Mouse (Mus musculus) forebrain, embryonic 16.5 days (tissue): ENCODE measurements around the gene Tmprss11c. TPM values are rescaled to one million over a fixed set of nuclear protein-coding genes. Genes with fewer than 3 reads are reported as not detected.
A peak's percentile ranks its signal among the peaks of the same experiment; 100 is the strongest.

Experiments
- ATAC-seq: fragments of 200-750 bp; cut with Nextera tagmentation; 2 replicates; pipeline ENCODE4 v1.8.0; 2017; ENCODE audit warnings: mild to moderate bottlenecking, moderate library complexity
- H3K27ac ChIP-seq: fragments of 300-500 bp; sonication (generic); 2 replicates; pipeline ENCODE4 v1.5.1; 2014; ENCODE audit warnings: low read length, control low read depth
- H3K27me3 ChIP-seq: fragments of 300-500 bp; sonication (generic); replicated peaks from 2 replicates; pipeline ENCODE4 v1.6.1; 2014; ENCODE audit warnings: low read length; ENCODE audit not compliant: control insufficient read depth, insufficient read depth
- H3K36me3 ChIP-seq: fragments of 300-500 bp; sonication (generic); 2 replicates; pipeline ENCODE4 v1.6.1; 2014; ENCODE audit not compliant: control insufficient read depth, insufficient read depth
- H3K4me1 ChIP-seq: fragments of 300-500 bp; sonication (generic); replicated peaks from 2 replicates; pipeline ENCODE4 v1.6.1; 2014; ENCODE audit warnings: low read length; ENCODE audit not compliant: control insufficient read depth, insufficient read depth
- H3K4me2 ChIP-seq: fragments of 300-500 bp; sonication (generic); 2 replicates; pipeline ENCODE4 v1.6.1; 2014; ENCODE audit warnings: mild to moderate bottlenecking, low read length, control low read depth
- H3K4me3 ChIP-seq: fragments of 300-500 bp; sonication (generic); replicated peaks from 2 replicates; pipeline ENCODE4 v1.5.1; 2014; ENCODE audit warnings: mild to moderate bottlenecking, low read length, control low read depth
- H3K9ac ChIP-seq: fragments of 300-500 bp; sonication (generic); replicated peaks from 2 replicates; pipeline ENCODE4 v1.6.1; 2014; ENCODE audit warnings: low read depth, low read length, control low read depth
- H3K9me3 ChIP-seq: fragments of 300-500 bp; sonication (generic); 2 replicates; pipeline ENCODE4 v1.6.1; 2016; ENCODE audit warnings: low read length; ENCODE audit not compliant: control insufficient read depth
- WGBS: fragments of 180-500 bp; shearing (Covaris S2); extraction: QIAGEN DNeasy Blood & Tissue Kit; methylation state at CpG from one replicate; pipeline ENCODE4 v1.1.7; 2014; 5-methylcytosine and 5-hydroxymethylcytosine counted together
- polyA plus RNA-seq: library from polyadenylated mRNA; unstranded; fragments of >200 nt; fragmentation: Nextera tagmentation; extraction: Ambion mirVana; gene quantifications from 2 replicates; pipeline ENCODE4 v1.2.1, GENCODE M21; 2015

Gene Tmprss11c
- polyA plus RNA-seq, 1 experiment from 2014 or later: not detected

DNA sequence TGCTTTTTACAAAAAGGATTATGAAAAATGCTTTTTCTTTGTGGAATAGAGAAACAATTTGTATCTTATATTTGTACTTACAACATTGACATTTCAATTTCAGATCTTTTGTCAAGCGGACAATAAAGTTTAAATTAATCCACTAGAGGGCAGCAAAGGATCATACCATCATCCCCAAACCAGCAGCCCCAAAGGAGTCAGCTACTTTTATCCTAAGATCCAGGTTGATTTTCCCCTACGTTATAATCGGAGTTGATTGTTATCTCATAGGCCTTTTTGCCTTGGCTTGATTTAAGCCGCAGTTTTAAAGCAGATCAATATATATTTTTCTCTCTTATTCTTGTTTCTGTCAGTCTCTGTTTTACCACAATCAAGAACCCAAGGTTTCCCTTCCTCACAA is 97.8 kb downstream of the Tmprss11c start:
- Histone ChIP-seq H3K4me1 (no peaks in the 10 kb centered on the region; the same call in 1 of the 2 replicates), H3K4me2 (no peak overlapping the region), H3K9ac (no peak overlapping the region), H3K36me3 (no peaks in the 10 kb centered on the region), H3K27me3 (no peaks in the 10 kb centered on the region), H3K9me3 (no peaks in the 10 kb centered on the region), H3K4me3 (no peak overlapping the region), H3K27ac (no peak overlapping the region)
- peak; percentile 73 for ATAC-seq
- 15% methylated on average over 4 of the region's 4 CpGs for WGBS

DNA sequence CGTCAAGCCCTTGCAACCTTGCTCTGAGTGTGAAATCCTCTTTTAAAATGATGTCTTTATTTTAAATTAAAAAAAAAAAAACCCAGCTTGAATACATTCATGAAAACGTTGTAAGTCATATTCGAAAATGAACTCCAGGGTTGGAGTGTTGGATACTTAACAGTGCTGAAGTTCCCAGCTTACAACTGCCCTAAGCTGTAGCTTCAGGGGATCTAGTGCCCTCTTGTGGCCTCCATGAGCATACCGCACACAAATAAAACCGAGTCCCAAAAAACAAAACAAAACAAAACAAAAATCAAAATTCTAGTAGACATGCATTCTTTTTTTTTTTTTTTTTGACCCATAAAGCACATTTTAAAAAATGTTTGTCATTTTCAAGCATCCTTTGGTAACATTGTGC is 98.3 kb downstream of the Tmprss11c start:
- Histone ChIP-seq H3K4me1 (no peaks in the 10 kb centered on the region; the same call in 1 of the 2 replicates), H3K9ac (no peak overlapping the region), H3K4me3 (no peak overlapping the region), H3K27ac (no peak overlapping the region), H3K9me3 (no peaks in the 10 kb centered on the region), H3K36me3 (no peaks in the 10 kb centered on the region), H3K4me2 (no peak overlapping the region), H3K27me3 (no peaks in the 10 kb centered on the region)
- no peak; the same call in 1 of the 2 replicates for ATAC-seq
- 24% methylated on average over 5 of the region's 5 CpGs for WGBS

DNA sequence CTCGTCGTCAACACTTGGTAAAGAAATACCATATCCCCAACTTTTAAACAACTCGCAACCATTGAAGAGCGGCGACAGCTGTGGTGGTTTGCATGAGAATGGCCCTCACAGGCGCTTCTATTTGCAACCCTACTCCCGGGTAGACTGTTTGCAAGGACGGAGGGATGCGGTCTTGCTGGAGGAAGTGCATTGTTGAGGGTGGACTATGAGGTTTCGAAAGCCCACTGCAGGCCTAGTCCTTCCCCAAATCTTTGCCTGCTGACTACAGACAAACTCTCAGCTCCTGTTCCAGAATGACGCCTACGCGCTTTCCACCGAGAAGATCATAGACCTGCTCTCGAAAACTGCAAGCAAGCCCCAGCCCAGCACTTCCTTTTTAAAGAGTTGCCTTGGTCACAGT is 98.8 kb downstream of the Tmprss11c start:
- Histone ChIP-seq H3K27me3 (no peaks in the 10 kb centered on the region), H3K27ac (no peak overlapping the region), H3K36me3 (no peaks in the 10 kb centered on the region), H3K9me3 (no peaks in the 10 kb centered on the region), H3K4me2 (no peak overlapping the region), H3K9ac (no peak overlapping the region), H3K4me3 (no peak overlapping the region), H3K4me1 (no peaks in the 10 kb centered on the region; the same call in 1 of the 2 replicates)
- ATAC-seq: no peak
- WGBS: 46% methylated on average over 15 of the region's 15 CpGs

DNA sequence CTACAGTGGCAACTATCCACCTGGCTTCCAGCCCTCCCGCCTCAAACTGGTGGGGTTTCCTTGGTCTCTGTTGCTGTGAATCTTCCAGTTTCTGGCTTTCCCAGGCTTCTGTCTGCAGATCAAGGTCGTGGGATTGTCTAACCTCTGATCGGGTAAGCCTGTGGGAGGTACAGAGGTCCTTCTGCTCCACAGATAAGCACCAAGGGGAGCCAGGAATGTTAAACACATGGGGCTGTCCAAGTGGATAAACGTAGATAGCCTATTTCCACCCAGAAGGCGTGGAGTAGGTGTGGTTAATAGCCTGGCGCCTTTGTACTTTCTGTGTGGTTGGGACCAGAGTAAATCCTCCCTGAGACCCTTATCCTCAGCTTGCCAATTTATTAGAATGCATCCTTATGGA is 101.7 kb downstream of the Tmprss11c start:
- H3K9ac ChIP-seq: no peak overlapping the region
- no peak for ATAC-seq
- no peaks in the 10 kb centered on the region for H3K36me3 ChIP-seq

More for the DNA sequence above, 101.7 kb downstream of the Tmprss11c start:
- H3K27ac ChIP-seq: no peak overlapping the region
- no peak overlapping the region for H3K4me3 ChIP-seq
- H3K4me2 ChIP-seq: no peak overlapping the region
- H3K4me1 ChIP-seq: no peaks in the 10 kb centered on the region; the same call in 1 of the 2 replicates
- no peaks in the 10 kb centered on the region for H3K9me3 ChIP-seq
- no peaks in the 10 kb centered on the region for H3K27me3 ChIP-seq
- 82% methylated on average over 6 of the region's 6 CpGs for WGBS

Other genes with a start within 250 kb of the Tmprss11c start
- gene Cenpc1, start 223.7 kb downstream of the Tmprss11c start, polyA plus RNA-seq: 45.1 and 46.4 TPM in 2 replicates
- 0.32 and 0.37 TPM in 2 replicates for gene Stap1, start 217.6 kb downstream of the Tmprss11c start, polyA plus RNA-seq
- gene Uba6, start 116.5 kb downstream of the Tmprss11c start, polyA plus RNA-seq: 16.2 and 20.6 TPM in 2 replicates
- not detected in 2 replicates for gene Gnrhr, start 91.4 kb downstream of the Tmprss11c start, polyA plus RNA-seq
- gene Tmprss11d, start 84.1 kb upstream of the Tmprss11c start, polyA plus RNA-seq: not detected in 2 replicates
- not detected in 2 replicates for gene Tmprss11a, start 179.7 kb upstream of the Tmprss11c start, polyA plus RNA-seq
- gene Tmprss11g, start 229.3 kb upstream of the Tmprss11c start, polyA plus RNA-seq: not detected in 2 replicates